Mouse (Mus musculus) spleen, adult 18-20 months (tissue): ENCODE results near the gene Calhm4.
"Not testable (repeated sequence)": the region's sequence is repeated elsewhere in the genome, so short reads cannot be mapped to it uniquely, and the experiment has no call there.

ENCODE experiments used
- DNase-seq, 2 experiments: peaks; one replicate each; pipeline ENCODE4 v3.0.0; 2022; ENCODE audit warnings: mixed read lengths in 2 of 2

The Calhm4 gene

GRCm38 (mm10) chr10:34044210-34044609 is at the start of gene Calhm4:
Gene Calhm4, minus strand, starts transcription at chr10:34044310.
- no peak for DNase-seq

DNA sequence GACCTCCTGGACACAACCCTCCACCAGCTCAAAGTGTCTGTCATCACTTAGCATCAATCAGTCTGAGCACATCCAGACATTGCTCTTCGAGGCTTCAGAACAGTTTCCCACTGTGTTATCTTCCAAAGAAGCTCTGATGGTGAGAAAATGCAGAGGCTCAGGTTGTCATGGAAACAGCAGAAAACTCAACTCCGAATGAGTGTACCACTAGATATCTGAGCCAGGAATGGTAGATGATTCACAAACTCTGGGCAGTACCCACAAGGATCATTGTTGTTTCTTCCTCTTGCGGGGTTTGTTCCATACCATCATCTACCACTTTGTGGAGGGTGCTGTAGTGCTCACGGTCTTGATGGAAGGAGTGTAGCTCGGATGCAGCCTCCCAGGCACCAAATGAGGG is 47.8 kb upstream of the Calhm4 start:
- DNase-seq, result no peak

- DNase-seq, result no peak
Observed at GRCm38 (mm10) chr10:34090481-34090880, 46.4 kb upstream of the Calhm4 start.

GRCm38 (mm10) chr10:34089517-34089916 is 45.4 kb upstream of the Calhm4 start:
- DNase-seq, result no peak

GRCm38 (mm10) chr10:34088515-34088914 is 44.4 kb upstream of the Calhm4 start:
- no peak for DNase-seq

DNA sequence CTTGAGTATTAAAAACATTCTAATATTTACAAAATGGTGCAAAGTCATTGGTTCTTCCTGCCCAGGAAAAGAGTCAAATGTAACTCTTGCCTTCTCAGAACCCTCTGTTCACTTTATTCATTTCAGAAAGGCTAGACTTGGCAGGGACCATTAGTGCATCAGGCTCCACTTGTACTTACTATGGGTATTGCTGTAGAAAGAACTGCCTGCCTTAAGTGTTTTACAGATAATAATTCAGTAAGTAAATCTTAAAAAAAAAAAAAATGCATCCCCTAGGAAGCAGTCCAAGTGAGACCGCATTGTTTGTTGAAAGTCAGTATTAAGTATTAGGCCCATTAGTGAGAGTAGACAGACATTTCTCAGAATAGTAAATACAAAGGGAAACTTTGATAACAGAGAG is 42.4 kb upstream of the Calhm4 start:
- DNase-seq, result no peak

DNA sequence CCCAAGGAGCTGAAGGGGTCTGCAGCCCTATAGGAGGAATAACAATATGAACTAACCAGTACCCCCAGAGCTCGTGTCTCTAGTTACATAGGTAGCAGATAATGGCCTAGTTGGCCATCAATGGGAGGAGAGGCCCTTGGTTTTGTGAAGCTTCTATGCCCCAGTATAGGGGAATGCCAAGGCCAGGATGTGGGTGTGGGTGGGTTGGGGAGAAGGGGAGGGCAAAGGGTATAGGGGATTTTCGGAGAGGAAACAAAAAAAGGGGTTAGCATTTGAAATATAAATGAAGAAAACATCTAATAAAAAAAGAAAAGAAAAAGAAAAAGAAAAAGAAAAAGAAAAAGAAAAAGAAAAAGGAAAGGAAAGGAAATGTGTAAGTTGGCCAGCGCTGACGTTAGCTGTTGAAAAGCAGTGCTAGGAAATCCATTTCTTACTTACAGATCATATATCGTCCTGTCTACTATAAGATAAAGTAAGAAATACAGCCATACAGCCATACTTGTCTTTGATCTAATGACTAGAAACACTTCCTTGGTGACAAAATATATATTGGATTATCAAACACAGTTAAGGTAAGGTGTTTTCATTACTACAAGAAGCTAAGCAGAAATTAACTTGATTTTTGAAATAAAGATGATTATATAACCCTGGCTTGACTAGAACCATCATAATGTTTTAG is 30.6 kb upstream of the Calhm4 start:
- no peak for DNase-seq

DNA sequence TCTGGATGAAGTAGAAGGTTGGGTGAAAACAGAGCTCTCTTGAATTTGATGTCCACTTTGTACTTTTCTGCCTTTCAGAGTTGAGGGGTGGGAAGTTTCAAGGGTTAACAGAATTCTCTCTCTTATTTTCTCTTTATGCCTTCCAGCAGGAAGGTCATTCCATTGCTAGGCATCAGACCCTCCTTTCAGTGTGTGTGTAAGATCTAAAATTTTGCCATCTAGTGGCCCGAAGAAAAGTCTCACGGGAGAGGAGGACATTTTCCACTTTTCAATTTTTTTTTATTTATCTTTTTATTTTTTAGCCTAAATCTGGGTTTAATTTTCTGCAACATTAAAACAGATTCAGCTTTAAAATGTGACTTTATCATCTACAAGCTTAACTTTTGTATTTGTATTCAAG is 27.5 kb upstream of the Calhm4 start:
- no peak for DNase-seq

- DNase-seq, result no peak
Observed at GRCm38 (mm10) chr10:34070999-34071492, 26.9 kb upstream of the Calhm4 start.

- no peak for DNase-seq
Observed at GRCm38 (mm10) chr10:34069606-34070005, 25.5 kb upstream of the Calhm4 start.

DNA sequence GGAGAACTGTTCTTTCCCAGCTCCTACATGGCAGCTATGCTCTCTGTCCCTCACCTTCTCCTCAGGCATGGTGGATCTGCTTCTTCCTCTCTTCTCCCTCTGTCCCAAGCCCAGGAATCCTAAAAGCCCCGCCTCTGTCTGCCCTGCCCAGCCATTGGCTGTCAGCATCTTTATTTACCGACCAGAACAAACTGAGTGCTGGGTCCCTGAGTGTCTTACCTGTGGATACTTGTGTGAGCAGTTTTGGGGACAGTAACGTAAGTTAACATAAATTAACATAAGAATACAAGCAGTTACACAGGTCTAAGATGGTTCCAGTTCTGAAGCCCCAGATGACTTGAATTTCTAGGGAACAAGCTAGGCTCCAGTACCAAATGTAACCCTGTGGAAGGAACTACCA is 22.5 kb upstream of the Calhm4 start:
- no peak for DNase-seq

GRCm38 (mm10) chr10:34053987-34054386 is 9.9 kb upstream of the Calhm4 start:
- DNase-seq, result no peak

GRCm38 (mm10) chr10:34037401-34037800 is 6.7 kb downstream of the Calhm4 start, which contains the start of gene Trappc3l:
Gene Trappc3l, plus strand, starts transcription at chr10:34037597.
- DNase-seq, result no peak

DNA sequence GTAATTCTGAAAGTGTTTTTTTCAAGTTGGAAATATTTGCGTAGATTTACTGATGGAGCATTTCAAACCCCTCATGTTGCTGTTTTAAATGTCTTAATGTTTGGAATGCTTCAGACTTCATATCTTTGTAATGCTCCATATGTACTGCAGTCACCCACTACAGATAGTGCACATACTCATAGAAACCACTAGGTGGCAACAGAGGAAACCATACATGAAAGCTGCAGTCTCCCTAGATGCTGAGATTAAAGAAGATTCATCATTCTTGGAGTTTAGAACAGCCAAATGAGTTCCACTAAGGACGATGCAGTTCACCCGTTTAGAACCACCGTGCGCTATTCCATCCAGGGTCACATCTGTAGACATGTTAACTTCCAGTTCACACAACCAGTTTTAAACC is 7.5 kb downstream of the Calhm4 start:
- no peak for DNase-seq

DNA sequence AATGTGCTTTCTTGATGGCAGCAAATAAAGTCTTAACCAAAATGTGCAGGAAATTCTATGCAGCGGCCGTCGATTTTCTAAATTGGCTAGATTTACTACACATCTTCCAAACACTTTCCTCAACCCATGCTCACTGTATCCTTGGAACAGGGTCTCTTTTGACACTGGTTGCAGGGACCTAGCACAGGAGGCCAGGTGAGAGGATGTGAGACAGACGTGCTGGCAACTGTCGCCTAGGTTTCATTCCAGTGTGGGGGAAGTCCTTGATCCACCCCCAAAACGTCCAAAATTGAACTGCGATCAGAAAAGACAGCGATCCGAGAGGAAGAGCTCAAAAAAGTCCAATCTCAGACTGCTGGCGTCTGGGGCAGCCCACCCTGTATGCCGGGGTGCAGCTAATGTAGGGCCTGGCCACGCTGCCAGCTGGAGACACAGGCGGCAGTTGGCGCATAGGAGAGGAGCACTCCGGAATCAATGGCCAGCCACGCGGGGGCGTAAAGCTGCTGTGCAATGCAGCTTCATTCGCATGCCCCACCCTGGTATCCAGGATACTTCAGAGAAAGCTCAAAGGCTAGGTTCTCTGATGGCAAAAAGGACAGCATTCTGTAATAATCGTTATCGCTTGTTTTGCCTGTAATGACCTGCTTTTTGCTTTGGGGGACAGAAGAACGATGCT is 10.3 kb downstream of the Calhm4 start:
- peak; percentile 45 to 67 for DNase-seq

- no peak for DNase-seq
Observed at GRCm38 (mm10) chr10:34030322-34030721, 13.8 kb downstream of the Calhm4 start.

- peak; percentile 91 to 94 for DNase-seq
Observed at GRCm38 (mm10) chr10:34019302-34020075, 24.6 kb downstream of the Calhm4 start, which contains the start of gene Rwdd1. Gene Rwdd1, minus strand, starts transcription at chr10:34019624.

- no peak for DNase-seq
Observed at GRCm38 (mm10) chr10:34018746-34019301, 25.3 kb downstream of the Calhm4 start.

DNA sequence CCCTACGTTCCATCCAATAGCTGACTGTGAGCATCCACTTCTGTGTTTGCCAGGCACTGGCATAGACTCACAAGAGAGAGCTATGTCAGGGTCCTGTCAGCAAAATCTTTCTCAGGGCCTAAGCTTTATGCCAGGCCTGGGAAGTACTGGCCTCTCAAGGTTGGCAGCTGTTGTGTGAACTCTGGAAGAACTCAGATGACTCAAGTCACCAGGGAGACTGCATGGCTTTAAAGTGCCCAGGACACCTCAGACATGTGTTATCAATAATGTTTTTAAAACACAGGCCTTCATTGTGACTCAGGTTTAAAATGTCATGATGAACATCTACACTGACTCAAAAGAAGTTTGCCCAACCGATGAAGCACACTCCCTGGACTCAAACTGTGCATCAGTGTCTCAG is 30.9 kb downstream of the Calhm4 start:
- DNase-seq, result no peak

- no peak for DNase-seq
Observed at GRCm38 (mm10) chr10:34012581-34012980, 31.5 kb downstream of the Calhm4 start.

DNA sequence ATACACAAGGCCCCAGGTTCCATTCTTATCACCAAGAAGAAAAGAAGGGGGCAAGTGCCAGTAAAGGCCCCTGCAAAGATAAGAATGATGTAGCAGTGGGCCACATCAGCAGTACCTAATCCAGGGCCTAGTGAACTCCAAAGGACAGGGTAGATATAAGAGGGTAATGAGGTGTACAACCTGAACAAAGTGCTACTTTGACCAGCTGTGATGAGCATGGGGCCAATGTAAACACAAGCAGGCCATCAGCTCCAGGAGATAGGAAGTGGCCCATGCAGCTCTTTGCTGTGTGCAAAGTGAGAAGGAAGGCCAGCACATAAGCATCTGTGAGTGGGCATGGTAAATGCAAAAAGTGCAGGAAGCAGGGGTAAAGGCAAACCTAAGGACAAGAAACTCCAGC is 45.7 kb downstream of the Calhm4 start:
- no peak for DNase-seq

DNA sequence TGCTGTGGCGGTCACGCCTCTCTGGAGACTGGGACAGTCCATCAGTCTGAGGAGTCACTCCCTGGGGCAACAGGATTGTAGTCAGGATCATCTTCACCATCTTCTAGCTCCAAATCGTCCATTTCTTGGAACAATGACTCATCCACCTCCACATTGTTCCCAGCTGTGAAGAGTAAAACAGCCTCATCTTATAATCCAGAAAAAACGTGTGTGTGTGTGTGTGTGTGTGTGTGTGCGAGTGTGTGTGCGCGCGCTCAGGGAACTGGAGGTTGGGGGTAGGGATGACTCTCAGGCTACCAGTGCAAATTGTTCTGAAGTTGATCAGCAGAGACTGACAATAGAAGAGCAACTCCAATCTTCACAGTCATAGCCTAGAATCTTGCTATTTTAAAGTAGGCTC is 47.4 kb downstream of the Calhm4 start:
- not testable (repeated sequence) for DNase-seq
